Mouse (Mus musculus): ENCODE results near the gene Tmem121b.
A peak's percentile ranks its signal among the peaks of the same experiment; 100 is the strongest.

Tmem121b gene

DNA sequence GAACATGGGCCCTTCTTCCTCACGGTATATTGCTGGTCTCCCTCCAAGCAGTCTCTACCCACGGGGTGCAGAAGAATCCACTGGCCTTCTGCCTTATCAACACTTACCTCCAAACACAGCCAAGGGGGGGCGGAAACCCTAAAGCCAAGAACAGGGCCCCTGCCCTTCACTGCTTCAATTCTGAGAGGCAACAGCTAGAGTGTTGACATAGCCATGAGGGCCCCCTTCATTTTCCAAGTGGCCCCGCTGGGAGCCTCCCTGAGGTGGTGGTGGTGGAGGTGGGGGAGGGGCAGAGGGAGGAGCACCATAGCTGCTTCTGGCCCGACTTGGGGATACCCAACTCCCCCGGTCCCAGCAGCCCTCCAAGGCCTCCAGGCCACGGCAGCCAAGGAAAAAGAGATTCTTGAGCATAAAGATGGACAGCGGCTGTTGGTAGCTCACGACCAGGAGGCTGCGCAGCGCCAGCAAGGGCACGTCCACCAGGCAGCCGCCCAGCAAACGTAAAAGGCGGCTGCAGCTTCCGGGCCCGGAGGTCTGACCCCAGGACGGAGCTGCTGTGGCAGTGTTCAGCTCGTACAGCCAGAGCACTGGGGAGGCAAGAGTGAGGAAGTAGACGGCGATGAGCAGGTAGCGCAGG, 1.6 kb downstream of the Tmem121b start:
- DNase-seq: peak; percentile 79 to 87

DNA sequence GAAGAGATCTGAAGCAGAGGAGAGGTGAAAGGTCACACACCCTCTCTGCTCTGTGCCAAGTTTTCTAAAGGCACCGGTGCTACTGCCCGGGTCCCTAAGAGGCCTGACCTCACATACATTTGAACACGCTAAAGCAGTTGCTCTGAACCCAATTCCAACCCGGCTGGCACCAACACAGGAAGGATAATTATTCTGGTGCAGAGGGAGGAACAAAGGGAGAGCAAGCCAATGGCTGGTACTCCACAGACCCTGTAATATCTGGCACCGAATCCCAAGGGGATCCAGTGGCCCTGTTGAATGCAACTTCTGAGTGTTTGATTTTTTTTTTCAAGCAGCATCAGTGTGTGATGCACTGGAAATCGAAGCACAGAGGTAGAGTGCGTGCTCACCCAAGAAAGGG, 2.5 kb downstream of the Tmem121b start:
- no peak for DNase-seq

DNA sequence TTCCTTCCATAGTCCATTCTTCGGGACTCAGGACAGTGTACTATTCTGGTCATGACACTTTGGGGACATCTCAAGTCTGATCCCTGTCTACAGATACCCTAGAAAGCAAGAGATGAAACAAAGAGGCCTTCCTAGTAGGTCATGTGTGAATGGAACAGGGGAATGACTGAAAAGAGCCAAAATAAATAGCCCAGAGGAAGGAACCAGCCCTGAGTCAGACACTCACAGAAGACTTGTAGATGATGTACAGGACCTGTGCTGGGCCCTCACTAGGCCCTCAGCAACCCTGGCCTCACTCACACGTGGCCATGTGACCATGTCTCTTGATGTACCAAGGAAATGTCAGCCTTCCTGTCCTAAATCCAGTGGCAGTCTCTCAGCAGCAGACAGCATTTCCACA, 4.1 kb downstream of the Tmem121b start:
- no peak for DNase-seq

DNA sequence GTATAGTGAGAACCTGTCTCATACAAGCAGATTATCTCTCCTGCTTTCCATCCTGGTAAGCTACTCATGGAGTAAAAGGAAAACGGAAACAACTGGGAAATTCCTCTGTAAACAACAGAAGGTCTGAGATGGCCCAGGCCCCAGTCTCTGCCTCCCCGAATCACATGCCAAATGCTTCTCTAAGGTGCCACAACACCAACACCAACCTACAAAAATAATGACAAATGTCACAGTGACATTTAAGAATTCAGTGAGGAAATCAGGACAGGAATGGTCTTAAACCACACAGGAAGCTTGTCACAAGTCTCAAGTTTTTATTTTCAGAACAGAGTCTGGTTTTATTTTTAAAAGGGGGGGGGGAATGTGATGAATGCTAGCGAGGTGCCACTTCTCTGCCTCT, 5.0 kb downstream of the Tmem121b start:
- no peak for DNase-seq

DNA sequence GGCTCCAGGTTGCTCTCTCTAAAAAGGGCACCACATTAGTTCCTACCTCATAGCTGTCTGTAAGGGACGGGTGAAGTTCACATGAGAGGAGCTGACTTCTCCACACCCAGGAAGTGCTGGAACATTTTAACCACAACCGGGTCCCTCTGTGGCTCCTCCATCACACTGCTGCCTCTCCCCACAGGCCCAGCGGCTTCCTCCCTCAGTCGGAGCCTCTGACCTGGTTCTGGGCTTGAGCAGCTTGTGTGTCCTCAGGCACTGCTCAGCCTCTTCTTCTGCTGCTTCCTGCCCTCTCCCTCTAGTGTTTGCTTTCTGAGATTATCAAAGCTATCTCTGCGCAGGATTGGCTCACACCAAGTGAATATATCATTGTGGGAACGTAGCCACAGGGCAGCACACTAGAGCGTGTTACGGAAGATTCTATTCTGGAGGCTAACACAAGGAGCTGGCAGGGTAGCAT, 7.5 kb downstream of the Tmem121b start:
- DNase-seq: peak in 1 of 2 experiments; percentile 37

DNA sequence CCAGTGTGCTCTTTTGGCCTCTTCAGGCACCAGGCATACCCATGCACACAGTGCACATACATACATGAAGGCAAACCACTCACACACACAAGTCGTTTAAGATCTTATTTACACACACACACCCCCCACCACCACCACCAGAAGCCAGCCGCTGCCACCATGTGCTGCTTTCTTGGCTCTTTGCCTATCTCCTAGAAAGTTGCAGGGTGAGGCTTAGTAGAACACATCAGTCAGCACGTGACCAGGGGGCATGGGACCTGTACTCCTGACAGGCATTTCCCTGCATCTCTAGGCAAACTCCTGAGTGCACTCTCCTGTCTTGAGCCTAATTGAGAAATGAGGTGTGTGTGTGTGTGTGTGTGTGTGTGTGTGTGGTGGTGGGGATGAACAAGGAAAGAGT, 8.6 kb downstream of the Tmem121b start:
- DNase-seq: no peak

DNA sequence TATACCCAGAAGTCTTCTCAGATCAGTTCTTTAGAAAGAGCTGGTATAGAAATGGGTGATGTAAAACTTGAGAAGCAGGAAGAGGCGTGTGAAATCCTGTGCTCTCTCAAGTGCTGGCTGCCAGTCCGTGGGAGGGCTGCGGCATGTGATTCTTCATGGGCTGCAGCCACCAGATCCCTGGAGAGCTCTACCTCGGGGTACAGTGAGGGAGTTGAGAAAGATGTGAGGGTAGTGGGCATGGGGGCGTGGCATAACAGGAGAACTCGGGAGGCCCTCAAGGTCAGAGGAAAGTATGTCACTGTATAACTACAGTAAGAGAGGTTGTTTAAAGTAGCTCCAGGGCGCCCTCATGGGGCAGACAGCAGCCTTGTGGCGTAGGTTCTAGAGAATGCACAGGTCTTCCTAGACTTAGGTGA, 10.4 kb downstream of the Tmem121b start:
- DNase-seq: peak; percentile 54 to 62

DNA sequence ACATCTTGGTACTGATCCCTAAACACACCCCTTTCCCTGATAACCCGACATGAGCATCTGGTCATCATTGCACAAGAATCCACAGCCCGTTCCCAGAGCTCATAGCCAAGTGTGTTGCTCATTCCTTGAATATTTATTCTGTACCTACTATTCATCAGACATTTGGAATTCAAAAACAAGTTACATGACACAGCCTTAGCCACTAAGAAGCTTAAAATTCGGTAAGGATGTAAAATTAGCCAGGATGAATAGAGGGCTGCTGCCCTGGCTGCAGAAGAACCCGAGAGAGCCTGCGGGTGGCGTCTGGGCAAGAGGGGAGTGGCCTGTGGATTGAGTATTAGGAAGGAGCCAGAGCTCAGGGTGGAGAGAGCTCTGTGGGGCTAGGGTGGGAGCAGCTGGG, 10.9 kb downstream of the Tmem121b start:
- no peak for DNase-seq

DNA sequence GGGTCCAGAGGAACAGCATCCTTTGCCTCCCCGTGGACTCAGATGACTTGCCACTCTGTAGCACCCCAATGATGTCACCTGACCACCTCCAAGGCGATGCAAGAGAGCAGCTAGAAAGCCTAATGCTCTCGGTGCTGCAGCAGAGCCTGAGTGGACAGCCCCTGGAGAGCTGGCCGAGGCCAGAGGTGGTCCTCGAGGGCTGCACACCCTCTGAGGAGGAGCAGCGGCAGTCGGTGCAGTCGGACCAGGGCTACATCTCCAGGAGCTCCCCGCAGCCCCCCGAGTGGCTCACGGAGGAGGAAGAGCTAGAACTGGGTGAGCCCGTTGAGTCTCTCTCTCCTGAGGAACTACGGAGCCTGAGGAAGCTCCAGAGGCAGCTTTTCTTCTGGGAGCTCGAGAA, 11.6 kb downstream of the Tmem121b start:
- DNase-seq: no peak

DNA sequence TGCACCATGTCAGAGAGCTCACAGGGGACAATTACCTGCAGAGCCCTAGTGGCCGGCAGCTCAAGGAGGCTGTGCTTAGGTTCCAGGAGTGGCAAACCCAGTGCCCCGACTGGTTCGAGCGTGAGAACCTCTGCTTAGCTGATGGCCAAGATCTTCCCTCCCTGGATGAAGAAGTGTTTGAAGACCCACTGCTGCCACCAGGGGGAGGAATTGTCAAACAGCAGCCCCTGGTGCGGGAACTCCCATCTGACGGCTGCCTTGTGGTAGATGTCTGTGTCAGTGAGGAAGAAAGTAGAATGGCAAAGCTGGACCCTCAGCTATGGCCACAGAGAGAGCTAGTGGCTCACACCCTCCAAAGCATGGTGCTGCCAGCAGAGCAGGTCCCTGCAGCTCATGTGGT, 12.1 kb downstream of the Tmem121b start:
- DNase-seq: no peak

DNA sequence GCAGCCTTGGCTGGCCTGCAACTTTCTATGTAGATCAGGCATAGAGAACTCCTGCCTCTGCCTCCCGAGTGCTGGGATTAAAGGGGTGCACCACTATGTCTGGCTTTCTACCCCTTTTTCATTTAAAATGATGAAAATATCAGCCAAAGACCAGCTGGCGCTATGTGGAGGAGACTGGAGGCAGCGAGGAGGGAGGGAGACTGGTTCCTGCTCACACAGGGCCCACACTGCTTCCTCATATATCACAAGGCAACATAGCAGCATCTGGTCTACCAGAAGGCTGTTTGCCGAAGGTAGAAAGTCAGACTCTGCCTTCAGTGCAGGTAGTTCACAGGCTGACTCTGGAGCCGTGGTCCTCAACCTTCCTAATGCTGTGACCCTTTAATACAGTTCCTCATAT, 13.2 kb downstream of the Tmem121b start:
- no peak for DNase-seq

DNA sequence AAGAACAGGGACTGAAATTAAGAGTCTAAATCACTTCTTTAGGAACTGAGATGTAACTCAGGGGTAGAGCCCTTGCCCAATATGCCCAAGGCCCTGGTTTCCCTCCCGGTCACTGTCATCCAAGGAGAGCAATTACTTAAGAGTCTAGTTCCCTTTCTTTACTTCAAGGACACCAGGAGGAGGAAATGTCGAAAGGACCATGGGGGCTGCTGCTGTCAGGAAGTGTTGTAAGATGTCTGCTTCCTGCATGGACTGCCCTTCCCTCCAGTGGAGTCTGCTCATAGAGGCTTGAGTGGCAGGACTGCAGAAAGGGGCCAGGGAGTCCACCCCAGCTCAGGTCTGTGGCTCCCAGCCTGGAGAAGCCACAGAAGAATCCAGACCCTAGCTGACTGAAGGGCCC, 14.3 kb downstream of the Tmem121b start:
- peak in 1 of 2 experiments; percentile 57 for DNase-seq

DNA sequence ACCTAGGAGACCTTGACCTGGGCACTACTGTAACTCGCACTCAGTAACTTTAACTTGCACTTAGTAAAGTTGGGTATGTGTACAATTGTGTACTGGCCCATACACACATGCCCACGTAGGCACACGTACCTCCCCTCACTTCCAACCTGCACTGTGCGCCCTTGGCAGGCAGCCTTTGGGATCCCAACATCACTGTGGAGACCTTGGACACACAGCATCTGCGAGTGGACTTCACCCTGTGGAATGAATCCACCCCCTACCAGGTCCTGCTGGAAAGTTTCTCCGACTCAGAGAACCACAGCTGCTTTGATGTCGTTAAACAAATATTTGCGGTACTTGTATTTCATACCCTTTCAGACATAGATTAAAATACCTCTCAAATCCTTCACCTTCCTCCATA, 18.3 kb downstream of the Tmem121b start:
- no peak for DNase-seq

DNA sequence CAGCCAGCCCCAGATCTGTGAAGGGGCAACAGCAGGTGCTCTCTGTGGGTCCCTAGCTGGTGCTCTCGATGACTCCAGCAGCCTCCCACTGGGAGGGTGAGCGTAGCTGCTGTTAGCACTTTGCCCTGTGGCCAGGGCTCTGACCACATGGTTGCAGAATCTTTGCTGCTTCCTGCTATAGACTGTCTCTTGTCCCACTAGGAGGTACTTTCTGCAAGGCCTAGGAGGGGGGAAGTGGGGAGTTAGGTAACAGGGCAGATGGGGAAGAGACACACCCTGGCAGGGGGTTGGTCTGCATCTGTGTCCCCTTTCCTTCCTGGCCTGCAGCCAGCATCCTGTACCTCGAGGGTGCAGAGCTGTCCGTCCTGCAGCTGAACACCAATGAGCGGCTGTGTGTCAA, 20.2 kb downstream of the Tmem121b start:
- DNase-seq: peak; percentile 71 to 79

DNA sequence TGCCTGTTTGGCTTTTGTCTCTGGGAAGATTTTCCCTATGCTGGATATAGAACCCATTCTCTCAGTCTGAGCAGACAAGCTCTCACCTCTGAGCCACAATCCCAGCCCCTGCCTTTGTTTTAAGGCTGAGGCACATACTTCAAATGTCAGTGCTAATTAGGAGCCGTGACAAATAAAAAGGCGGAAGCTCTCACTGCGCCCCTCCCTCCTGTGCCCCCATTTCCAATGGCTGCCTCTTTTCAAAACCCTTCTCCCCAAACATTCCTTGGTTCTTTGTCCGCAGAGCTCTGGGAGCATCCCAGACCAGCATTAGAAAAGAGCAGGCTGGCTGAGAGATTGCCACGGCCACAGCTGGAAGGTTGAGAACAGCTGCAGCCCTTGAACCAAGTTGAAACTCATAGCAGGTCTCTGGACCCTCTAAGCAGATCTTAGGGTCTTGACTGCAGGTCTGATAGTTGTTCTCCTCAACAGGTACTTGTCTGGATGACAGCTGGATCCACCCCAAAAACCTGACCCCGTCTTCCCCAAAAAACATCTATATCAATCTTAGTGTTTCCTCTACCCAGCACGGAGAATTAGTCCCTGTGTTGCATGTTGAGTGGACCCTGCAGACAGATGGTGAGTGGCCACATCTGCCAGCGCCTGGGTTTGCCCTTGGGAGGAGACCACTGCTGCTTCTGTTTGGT, 21.0 kb downstream of the Tmem121b start:
- DNase-seq: no peak

DNA sequence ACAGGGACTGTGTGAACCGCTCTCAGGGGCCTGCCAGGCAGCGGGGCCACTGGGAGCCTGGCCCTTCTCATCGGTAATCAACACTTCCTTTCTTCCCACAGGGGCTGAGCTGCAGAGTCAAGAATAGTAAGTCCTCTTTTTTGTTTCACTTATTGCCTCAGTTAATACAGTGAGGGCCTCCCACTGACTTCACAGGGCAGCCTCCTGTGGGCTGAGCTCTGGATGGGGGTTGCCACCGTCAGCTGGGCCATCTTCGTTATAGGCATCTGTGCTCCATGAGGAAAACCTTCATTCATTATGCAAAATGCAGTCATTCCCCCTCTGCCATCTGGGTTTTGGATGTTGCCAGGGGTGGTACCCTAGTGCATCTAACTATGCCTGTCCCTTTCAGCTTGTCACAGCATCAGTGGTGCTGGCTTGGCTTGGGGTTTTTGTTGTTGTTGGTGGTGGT, 21.6 kb downstream of the Tmem121b start:
- DNase-seq: no peak

DNA sequence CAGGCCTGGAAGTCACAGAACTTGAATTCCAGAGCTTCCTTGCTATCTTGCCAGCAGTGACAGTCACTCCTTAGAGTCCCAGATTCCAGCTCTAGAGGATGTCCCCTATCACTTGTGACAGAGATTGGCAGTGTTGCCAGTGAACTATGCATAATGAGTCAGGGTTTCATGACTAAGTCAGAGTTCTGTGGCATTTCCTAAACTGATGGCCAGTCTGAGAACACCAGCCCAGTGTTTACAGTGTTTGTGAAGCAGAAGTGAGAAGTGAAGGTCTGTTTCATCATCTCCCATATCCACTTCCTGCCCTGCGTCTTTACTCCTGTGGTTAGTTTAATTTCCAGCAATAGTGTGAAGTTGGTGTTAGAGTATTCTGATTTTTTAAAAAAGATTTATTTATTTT, 22.9 kb downstream of the Tmem121b start:
- DNase-seq: no peak

DNA sequence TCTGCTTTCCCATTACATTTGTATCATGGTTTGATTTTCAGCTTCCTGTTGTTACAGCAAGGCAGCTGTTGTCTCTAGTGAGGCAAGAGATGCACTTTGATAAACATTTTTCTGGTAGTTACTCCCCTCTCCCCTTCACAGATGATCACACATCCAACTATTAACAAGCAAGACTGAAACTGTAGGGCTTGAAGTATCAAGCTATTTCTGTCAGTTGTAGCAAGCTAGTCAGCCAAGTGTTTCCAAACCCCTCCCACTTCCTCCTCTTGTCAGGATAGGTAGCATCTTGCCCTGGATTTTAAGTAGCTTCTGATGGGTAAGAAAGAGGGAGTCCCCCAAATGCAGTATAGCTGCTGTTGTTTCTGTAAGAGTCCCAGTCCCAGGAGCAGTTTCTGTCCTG, 23.8 kb downstream of the Tmem121b start:
- no peak for DNase-seq

DNA sequence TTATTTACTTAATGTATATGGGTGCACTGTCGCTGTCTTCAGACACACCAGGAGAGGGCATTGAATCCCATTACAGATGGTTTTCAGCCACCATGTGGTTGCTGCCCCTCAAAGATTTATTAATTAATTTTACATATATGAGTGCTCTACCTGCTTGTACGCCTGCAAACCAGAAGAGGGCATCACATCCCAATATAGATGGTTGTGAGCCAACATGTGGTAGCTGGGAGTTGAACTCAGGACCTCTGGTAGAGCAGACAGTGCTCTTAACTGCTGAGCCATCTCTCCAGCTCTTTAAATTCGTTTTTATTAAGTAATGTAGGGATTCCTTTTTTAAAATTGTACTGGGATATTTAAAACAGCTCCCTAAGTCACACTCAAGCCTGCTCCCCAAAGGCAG, 24.3 kb downstream of the Tmem121b start:
- no peak for DNase-seq

DNA sequence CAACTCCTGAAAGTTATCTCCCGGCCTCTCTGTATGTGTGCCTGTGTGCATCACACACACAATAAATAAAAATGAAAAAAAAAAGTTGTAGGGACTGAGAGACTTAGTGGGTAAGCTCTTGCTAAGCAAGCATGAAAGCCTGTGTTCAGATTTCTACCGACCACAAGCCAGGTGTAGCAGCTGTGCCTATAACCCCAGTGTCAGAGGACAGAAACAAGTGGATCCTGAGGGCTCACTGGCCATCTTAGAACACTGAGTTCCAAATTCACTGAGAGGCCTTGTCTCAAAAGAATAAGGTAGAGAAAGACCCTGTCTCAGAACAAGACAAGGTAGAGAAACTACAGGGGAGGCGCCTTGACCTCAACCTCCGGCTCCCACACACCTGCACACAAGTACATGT, 25.3 kb downstream of the Tmem121b start:
- no peak for DNase-seq

DNA sequence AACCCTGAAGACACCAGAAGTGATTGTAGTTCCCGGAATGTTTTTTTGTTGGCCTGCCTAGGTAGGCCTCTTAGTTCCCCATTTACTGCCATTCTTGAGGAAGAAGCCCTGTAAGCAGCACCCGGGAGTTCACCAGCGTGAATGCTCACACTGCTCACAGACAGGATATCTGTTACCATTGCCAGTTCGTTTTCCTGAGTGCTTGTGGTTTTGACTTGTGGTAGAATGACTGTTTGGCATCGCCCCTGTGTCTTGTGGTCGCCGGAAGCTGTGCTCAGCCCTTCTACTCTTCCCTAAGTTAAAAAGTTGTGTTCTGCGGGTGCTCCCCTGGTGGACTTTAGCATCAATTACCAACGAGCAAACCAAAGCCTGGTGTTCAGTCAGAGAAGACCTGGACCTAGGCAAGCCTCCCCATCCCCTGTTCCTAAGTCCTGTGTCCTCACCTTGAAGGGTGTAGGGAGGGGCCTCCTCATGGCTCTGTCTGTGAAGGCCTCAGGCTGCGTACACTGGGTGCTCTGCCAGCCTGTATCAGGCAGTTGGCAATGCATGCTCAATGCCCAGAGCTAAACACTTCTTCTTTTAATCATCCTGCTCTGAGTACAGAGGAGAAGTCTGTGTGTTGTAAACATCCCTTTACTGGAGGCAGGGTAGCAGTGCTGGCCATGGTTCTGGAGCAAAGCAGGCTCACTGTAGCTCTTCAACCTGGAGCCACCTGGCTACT, 26.8 kb downstream of the Tmem121b start:
- DNase-seq: peak in 1 of 2 experiments; percentile 38

DNA sequence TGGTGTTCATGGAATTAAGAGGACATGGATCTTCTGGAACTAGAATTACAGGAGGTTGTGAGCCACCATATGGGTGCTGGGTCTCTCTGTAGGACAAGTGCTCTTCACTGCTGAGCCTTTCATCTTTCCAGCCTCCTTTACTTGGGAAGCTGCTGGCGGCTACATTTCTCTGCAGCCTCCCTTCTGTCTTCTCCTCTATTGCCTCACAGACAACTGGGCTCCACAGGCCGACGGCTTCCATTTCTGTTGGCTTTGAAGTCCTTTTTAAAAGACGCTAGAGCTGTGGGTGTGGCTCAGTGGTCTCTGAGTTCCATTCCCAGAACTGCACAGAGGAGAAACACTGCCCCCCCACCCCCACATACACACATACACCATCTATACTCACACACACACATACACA, 28.2 kb downstream of the Tmem121b start:
- DNase-seq: no peak

DNA sequence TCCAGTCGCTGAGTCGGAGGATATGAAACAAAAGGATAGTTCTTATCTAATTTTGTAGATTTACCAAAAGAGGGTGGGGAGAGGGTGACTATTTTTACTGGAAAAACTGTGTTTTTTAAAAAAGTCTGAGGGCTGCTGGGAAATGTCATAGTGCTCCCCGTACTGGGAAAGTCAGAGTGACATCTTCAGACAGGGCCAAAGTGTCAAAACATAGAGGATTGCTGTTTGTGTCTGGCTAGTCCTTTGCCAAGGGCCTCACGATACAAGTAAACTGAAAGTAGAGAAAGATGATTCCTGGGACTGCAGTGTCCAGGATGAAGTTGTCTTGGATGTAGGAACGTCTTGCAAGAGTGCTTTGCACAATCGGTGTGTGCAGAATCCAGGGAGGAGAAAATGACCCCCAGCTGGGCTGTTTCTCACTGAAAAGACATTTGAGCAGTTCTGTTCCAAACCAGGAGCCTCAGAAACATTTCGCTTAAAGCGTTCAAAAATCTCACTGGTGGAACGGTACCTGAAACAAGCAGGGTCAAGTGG, 29.1 kb downstream of the Tmem121b start:
- no peak for DNase-seq

DNA sequence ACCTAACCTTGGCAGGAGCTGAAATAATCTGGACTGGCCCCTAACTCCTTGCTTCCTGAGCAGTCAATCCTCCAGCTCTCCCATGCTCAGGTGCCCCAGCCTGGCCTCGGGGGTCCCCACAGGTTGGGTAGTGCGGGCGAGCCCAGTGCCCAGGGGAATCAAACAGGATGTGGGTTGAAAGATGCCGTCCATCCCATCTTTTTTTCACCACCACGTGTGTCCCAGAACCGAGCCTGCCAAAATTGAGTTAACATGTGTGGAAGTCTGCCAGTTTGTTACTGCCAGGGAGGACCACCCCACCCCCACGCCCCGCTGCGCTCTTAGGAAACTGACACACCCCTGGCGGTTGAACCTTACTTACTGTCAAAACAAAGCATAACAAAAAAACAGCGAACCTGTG, 29.7 kb downstream of the Tmem121b start:
- DNase-seq: peak in 1 of 2 experiments; percentile 46

All from lung, adult 18-20 months (tissue).